Mouse (Mus musculus): ENCODE results near the gene Wnt10b.
"Not testable (repeated sequence)": the region's sequence is repeated elsewhere in the genome, so short reads cannot be mapped to it uniquely, and the experiment has no call there.

The Wnt10b gene

GRCm38 (mm10) chr15:98771813-98772425 is 6.0 kb downstream of the Wnt10b start:
- no peak for DNase-seq

- DNase-seq, result no peak
Measured at GRCm38 (mm10) chr15:98768259-98768658, 9.7 kb downstream of the Wnt10b start.

GRCm38 (mm10) chr15:98765929-98766328 is 12.0 kb downstream of the Wnt10b start:
- DNase-seq, result no peak

GRCm38 (mm10) chr15:98762670-98763529 is 15.1 kb downstream of the Wnt10b start, which contains the start of gene Arf3:
Arf3 (minus strand) TSS chr15:98763214.
- peak; percentile 97 to 98 for DNase-seq

GRCm38 (mm10) chr15:98762201-98762621 is 15.7 kb downstream of the Wnt10b start:
- DNase-seq, result peak; percentile 77 to 93

- no peak for DNase-seq
Measured at GRCm38 (mm10) chr15:98754125-98754524, 23.8 kb downstream of the Wnt10b start.

- DNase-seq, result no peak
Measured at GRCm38 (mm10) chr15:98753021-98753423, 24.9 kb downstream of the Wnt10b start.

- DNase-seq, result no peak
Measured at GRCm38 (mm10) chr15:98749093-98749492, 28.9 kb downstream of the Wnt10b start.

- DNase-seq, result no peak
Measured at GRCm38 (mm10) chr15:98747296-98747695, 30.7 kb downstream of the Wnt10b start.

GRCm38 (mm10) chr15:98746344-98746965 is 31.5 kb downstream of the Wnt10b start:
- DNase-seq, result no peak

GRCm38 (mm10) chr15:98743863-98744262 is 34.1 kb downstream of the Wnt10b start:
- DNase-seq, result not testable (repeated sequence)

- DNase-seq, result no peak
Measured at GRCm38 (mm10) chr15:98742766-98743428, 35.1 kb downstream of the Wnt10b start.

GRCm38 (mm10) chr15:98740219-98740618 is 37.7 kb downstream of the Wnt10b start:
- DNase-seq, result no peak

- DNase-seq, result no peak
Measured at GRCm38 (mm10) chr15:98738796-98739195, 39.2 kb downstream of the Wnt10b start.

GRCm38 (mm10) chr15:98737881-98738280 is 40.1 kb downstream of the Wnt10b start:
- DNase-seq, result peak; percentile 56 to 67

- DNase-seq, result peak; percentile 30 to 54
Measured at GRCm38 (mm10) chr15:98736521-98736920, 41.4 kb downstream of the Wnt10b start.

- DNase-seq, result peak; percentile 40 to 51
Measured at GRCm38 (mm10) chr15:98733976-98734566, 43.9 kb downstream of the Wnt10b start.

GRCm38 (mm10) chr15:98733370-98733769 is 44.6 kb downstream of the Wnt10b start:
- no peak for DNase-seq

GRCm38 (mm10) chr15:98732006-98732531 is 45.9 kb downstream of the Wnt10b start:
- no peak for DNase-seq

- DNase-seq, result no peak
Measured at GRCm38 (mm10) chr15:98730790-98731189, 47.2 kb downstream of the Wnt10b start.

- DNase-seq, result peak in 1 of 2 experiments; percentile 13
Measured at GRCm38 (mm10) chr15:98729791-98730545, 48.0 kb downstream of the Wnt10b start.
